Mouse (Mus musculus) midbrain, postnatal 0 days (tissue): ENCODE results near the gene Ccdc92b. TPM values are rescaled to one million over a fixed set of nuclear protein-coding genes. Genes with fewer than 3 reads are reported as not detected.

Source experiments
- ATAC-seq: fragments of 200-750 bp; cut with Nextera tagmentation; 2 replicates; pipeline ENCODE4 v1.8.0; 2017; ENCODE audit warnings: moderate number of reproducible peaks, mild to moderate bottlenecking, moderate TSS enrichment, moderate library complexity; ENCODE audit not compliant: low FRiP score
- DNase-seq: peaks from one replicate; pipeline ENCODE4 v3.0.0-alpha.2; 2015; ENCODE audit warnings: low spot score
- H3K27ac ChIP-seq: fragments of 300-500 bp; sonication (generic); 2 replicates; pipeline ENCODE4 v1.5.1; 2014; ENCODE audit warnings: low read depth, mild to moderate bottlenecking, low read length, mixed read lengths
- H3K27me3 ChIP-seq: fragments of 300-500 bp; sonication (generic); 2 replicates; pipeline ENCODE4 v1.6.1; 2014; ENCODE audit warnings: low read length, control low read depth, mixed read lengths; ENCODE audit not compliant: insufficient read depth
- H3K36me3 ChIP-seq: fragments of 300-500 bp; sonication (generic); 2 replicates; pipeline ENCODE4 v1.6.1; 2014; ENCODE audit warnings: low read length, control low read depth, mixed read lengths; ENCODE audit not compliant: insufficient read depth
- H3K4me1 ChIP-seq: fragments of 300-500 bp; sonication (generic); 2 replicates; pipeline ENCODE4 v1.6.1; 2014; ENCODE audit warnings: mild to moderate bottlenecking, control low read depth, antibody characterized with exemption, low read length, mixed read lengths; ENCODE audit not compliant: insufficient read depth
- H3K4me2 ChIP-seq: fragments of 300-500 bp; sonication (generic); 2 replicates; pipeline ENCODE4 v1.6.1; 2014; ENCODE audit warnings: low read depth, mild to moderate bottlenecking, low read length, mixed read lengths; ENCODE audit not compliant: poor library complexity, severe bottlenecking
- H3K4me3 ChIP-seq: fragments of 300-500 bp; sonication (generic); 2 replicates; pipeline ENCODE4 v1.5.1; 2014; ENCODE audit warnings: low read depth, mild to moderate bottlenecking, low read length, moderate library complexity
- H3K9ac ChIP-seq: fragments of 300-500 bp; sonication (generic); replicated peaks from 2 replicates; pipeline ENCODE4 v1.6.1; 2014; ENCODE audit warnings: mild to moderate bottlenecking, low read length, moderate library complexity, mixed read lengths; ENCODE audit not compliant: poor library complexity, severe bottlenecking
- H3K9me3 ChIP-seq: fragments of 300-500 bp; sonication (generic); 2 replicates; pipeline ENCODE4 v1.6.1; 2016; ENCODE audit warnings: low read length, control low read depth
- CTCF ChIP-seq: IDR thresholded peaks from 2 replicates; pipeline ENCODE4 v1.5.1; 2016; ENCODE audit warnings: antibody characterized with exemption, mild to moderate bottlenecking
- WGBS: fragments of 180-500 bp; shearing (Covaris S2); extraction: QIAGEN DNeasy Blood & Tissue Kit; methylation state at CpG from one replicate; pipeline ENCODE4 v1.1.7; 2014; 5-methylcytosine and 5-hydroxymethylcytosine counted together
- polyA plus RNA-seq: library from polyadenylated mRNA; unstranded; fragments of >200 nt; fragmentation: Nextera tagmentation; extraction: Ambion mirVana; gene quantifications from 2 replicates; pipeline ENCODE4 v1.2.1, GENCODE M21; 2015
- total RNA-seq: library from RNA; depleted of rRNA; stranded (reverse); fragments of >200 nt; gene quantifications from 2 replicates; pipeline ENCODE4 v1.2.3, GENCODE M21; 2014; rRNA removed

Ccdc92b gene
- total RNA-seq: 12.4 and 14.6 TPM in 2 replicates
- 3.3 and 3.4 TPM in 2 replicates for polyA plus RNA-seq

GRCm38 (mm10) chr11:74619201-74619955 lies at the start of gene Ccdc92b:
Ccdc92b (plus strand) TSS chr11:74619605.
- no peaks in the 10 kb centered on the region for H3K9me3 ChIP-seq
- H3K4me3 ChIP-seq: peak within 1 kb of the TSS; percentile 75
- peaks cover 4% of the 10 kb centered on the region; the same call in 1 of the 2 replicates for H3K27me3 ChIP-seq
- H3K27ac ChIP-seq: peak within 1 kb of the TSS; percentile 57
- peaks cover 4% of the 10 kb centered on the region; the same call in 1 of the 2 replicates for H3K36me3 ChIP-seq
- H3K4me2 ChIP-seq: peak within 1 kb of the TSS; percentile 78
- ATAC-seq: peak; percentile 79
- WGBS: under 1% methylated on average over 49 of the region's 63 CpGs
- TF ChIP-seq CTCF: no peak
- H3K4me1 ChIP-seq: peaks cover 4% of the 10 kb centered on the region; the same call in 1 of the 2 replicates
- peak within 1 kb of the TSS; percentile 79 for H3K9ac ChIP-seq
- DNase-seq: peak; percentile 74

DNA sequence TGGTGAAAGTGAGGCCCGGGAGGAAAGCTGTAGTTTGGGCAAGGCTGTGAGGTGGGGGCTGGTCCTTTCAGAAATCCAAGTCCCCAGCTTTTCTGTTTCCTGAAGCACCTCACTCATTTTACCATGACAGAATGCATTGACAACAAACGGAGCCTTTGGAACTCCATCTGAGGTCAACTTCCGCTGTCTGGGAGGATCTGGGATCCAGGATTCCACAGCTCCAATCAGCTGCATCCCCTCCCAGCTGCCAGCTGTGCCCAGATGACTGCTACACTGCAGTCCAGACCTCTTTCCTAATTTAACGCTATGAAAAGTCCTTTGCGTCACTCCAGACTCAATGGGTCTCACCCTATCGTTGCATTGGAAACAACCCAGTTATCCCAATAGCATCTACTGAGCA lies 49.7 kb upstream of the Ccdc92b start:
- Histone ChIP-seq H3K27ac (no peak overlapping the region), H3K27me3 (no peaks in the 10 kb centered on the region), H3K4me1 (0 out of 2 replicates have a peak, but pooled peaks cover 3% of the 10 kb centered on the region), H3K36me3 (no peaks in the 10 kb centered on the region), H3K9me3 (no peaks in the 10 kb centered on the region), H3K4me3 (no peak overlapping the region), H3K4me2 (no peak overlapping the region), H3K9ac (no peak overlapping the region)
- 79% methylated on average over 6 of the region's 6 CpGs for WGBS
- DNase-seq (no peak), ATAC-seq (no peak)
- no peak for TF ChIP-seq CTCF

DNA sequence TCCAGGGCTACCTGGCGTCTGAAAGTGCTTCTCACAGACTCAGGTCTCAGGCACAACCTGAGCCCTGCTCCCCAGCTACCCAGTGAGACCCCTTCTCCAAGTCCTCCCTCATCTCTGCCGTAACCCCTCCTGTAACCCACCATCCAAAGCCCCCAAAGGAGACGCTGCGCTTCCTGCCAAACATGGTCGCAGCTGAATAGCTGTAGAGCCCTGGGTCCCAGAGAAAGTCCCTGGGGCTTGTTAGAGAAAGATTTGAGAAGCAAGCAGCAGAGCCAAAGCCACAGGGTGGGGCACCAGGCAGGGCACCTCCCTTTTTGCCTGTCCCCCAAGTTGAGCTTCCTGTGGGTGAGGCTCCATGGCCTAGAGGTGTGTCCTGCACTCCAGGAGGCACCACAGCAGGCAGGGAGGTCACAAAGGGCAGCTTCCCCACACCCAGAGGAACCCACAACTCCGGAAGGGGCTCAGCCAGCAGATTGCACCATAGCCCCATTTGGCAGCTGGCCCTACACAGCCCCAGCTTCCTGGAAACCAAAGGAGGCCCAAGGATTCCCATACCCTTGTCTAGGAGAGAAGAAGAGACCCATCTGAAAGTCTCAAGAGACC lies 46.8 kb upstream of the Ccdc92b start:
- 77% methylated on average over 6 of the region's 6 CpGs for WGBS
- TF ChIP-seq CTCF: no peak
- Histone ChIP-seq H3K9me3 (no peaks in the 10 kb centered on the region), H3K9ac (no peak overlapping the region), H3K36me3 (no peaks in the 10 kb centered on the region), H3K27ac (no peak overlapping the region), H3K4me1 (0 out of 2 replicates have a peak, but pooled peaks cover 3% of the 10 kb centered on the region), H3K4me3 (no peak overlapping the region), H3K4me2 (no peak overlapping the region), H3K27me3 (no peaks in the 10 kb centered on the region)
- no peak for DNase-seq
- no peak for ATAC-seq

GRCm38 (mm10) chr11:74574768-74575434 lies 44.5 kb upstream of the Ccdc92b start:
- H3K9ac ChIP-seq: no peak overlapping the region
- H3K4me3 ChIP-seq: no peak overlapping the region
- DNase-seq (no peak), ATAC-seq (no peak)
- H3K27me3 ChIP-seq: no peaks in the 10 kb centered on the region
- H3K4me2 ChIP-seq: no peak overlapping the region
- H3K27ac ChIP-seq: no peak overlapping the region
- 80% methylated on average over 4 of the region's 4 CpGs for WGBS
- no peaks in the 10 kb centered on the region for H3K9me3 ChIP-seq
- no peak for TF ChIP-seq CTCF
- 0 out of 2 replicates have a peak, but pooled peaks cover 3% of the 10 kb centered on the region for H3K4me1 ChIP-seq
- H3K36me3 ChIP-seq: no peaks in the 10 kb centered on the region

- no peak overlapping the region for H3K9ac ChIP-seq
- WGBS: 64% methylated on average over 3 of the region's 3 CpGs
- 0 out of 2 replicates have a peak, but pooled peaks cover 3% of the 10 kb centered on the region for H3K4me1 ChIP-seq
- no peak for DNase-seq
- no peak overlapping the region for H3K4me2 ChIP-seq
- no peaks in the 10 kb centered on the region for H3K9me3 ChIP-seq
- no peak for ATAC-seq
- no peaks in the 10 kb centered on the region for H3K27me3 ChIP-seq
- no peak overlapping the region for H3K27ac ChIP-seq
- H3K4me3 ChIP-seq: no peak overlapping the region
- TF ChIP-seq CTCF: no peak
- no peaks in the 10 kb centered on the region for H3K36me3 ChIP-seq
These were observed 43.5 kb upstream of the Ccdc92b start for GRCm38 (mm10) chr11:74575940-74576339.
